Mouse (Mus musculus) neural tube, embryonic 13.5 days (tissue): ENCODE measurements at regions not wholly inside any gene's neighbourhood (a gene's known extent, or its start where the extent isn't known, plus 50 kb on each side); places are given as distances from the start of the nearest gene placed in this dataset.

Experiments used
- ATAC-seq: fragments of 200-750 bp; cut with Nextera tagmentation; 2 replicates; pipeline ENCODE4 v1.8.0; 2017; ENCODE audit warnings: low read depth, mild to moderate bottlenecking, moderate TSS enrichment, moderate library complexity
- H3K27ac ChIP-seq: fragments of 300-500 bp; sonication (generic); replicated peaks from 2 replicates; pipeline ENCODE4 v1.5.1; 2015; ENCODE audit warnings: moderate library complexity, mild to moderate bottlenecking, inconsistent platforms
- H3K27me3 ChIP-seq: fragments of 300-500 bp; sonication (generic); 2 replicates; pipeline ENCODE4 v1.6.1; 2015; ENCODE audit warnings: mild to moderate bottlenecking, inconsistent platforms
- H3K36me3 ChIP-seq: fragments of 300-500 bp; sonication (generic); 2 replicates; pipeline ENCODE4 v1.6.1; 2015; ENCODE audit warnings: mild to moderate bottlenecking, inconsistent platforms
- H3K4me1 ChIP-seq: fragments of 300-500 bp; sonication (generic); replicated peaks from 2 replicates; pipeline ENCODE4 v1.6.1; 2015; ENCODE audit warnings: inconsistent platforms
- H3K4me2 ChIP-seq: fragments of 300-500 bp; sonication (generic); 2 replicates; pipeline ENCODE4 v1.6.1; 2015; ENCODE audit warnings: inconsistent platforms, mild to moderate bottlenecking, moderate library complexity
- H3K4me3 ChIP-seq: fragments of 300-500 bp; sonication (generic); 2 replicates; pipeline ENCODE4 v1.5.1; 2015; ENCODE audit warnings: mild to moderate bottlenecking, inconsistent platforms
- H3K9ac ChIP-seq: fragments of 300-500 bp; sonication (generic); 2 replicates; pipeline ENCODE4 v1.6.1; 2015; ENCODE audit warnings: moderate library complexity, mild to moderate bottlenecking, inconsistent platforms
- H3K9me3 ChIP-seq: fragments of 300-500 bp; sonication (generic); 2 replicates; pipeline ENCODE4 v1.6.1; 2016; ENCODE audit warnings: inconsistent platforms
- WGBS: fragments of 180-500 bp; shearing (Covaris S2); methylation state at CpG from one replicate; pipeline ENCODE4 v1.1.7; 2015; 5-methylcytosine and 5-hydroxymethylcytosine counted together

- Histone ChIP-seq H3K4me2 (no peak overlapping the region), H3K36me3 (no peaks in the 10 kb centered on the region), H3K9ac (no peak overlapping the region), H3K27me3 (no peaks in the 10 kb centered on the region), H3K9me3 (no peaks in the 10 kb centered on the region), H3K4me3 (no peak overlapping the region), H3K4me1 (no peaks in the 10 kb centered on the region), H3K27ac (no peak overlapping the region)
- WGBS, result 88% methylated on average over 2 of the region's 2 CpGs
- ATAC-seq, result no peak
Observed at GRCm38 (mm10) chr7:115263082-115263481, 519.6 kb downstream of the Insc start.

- no peaks in the 10 kb centered on the region for H3K27me3 ChIP-seq
- no peak overlapping the region for H3K9ac ChIP-seq
- no peak overlapping the region for H3K4me3 ChIP-seq
- no peak overlapping the region for H3K27ac ChIP-seq
- H3K36me3 ChIP-seq, result no peaks in the 10 kb centered on the region
- no peak for ATAC-seq
- H3K9me3 ChIP-seq, result no peaks in the 10 kb centered on the region
- H3K4me2 ChIP-seq, result no peak overlapping the region
- WGBS, result 92% methylated on average over 4 of the region's 4 CpGs
- 0 out of 2 replicates have a peak, but pooled peaks cover 6% of the 10 kb centered on the region for H3K4me1 ChIP-seq
Observed at GRCm38 (mm10) chr7:115266141-115266540, 522.6 kb downstream of the Insc start.

GRCm38 (mm10) chr7:115270803-115271202 is 527.3 kb downstream of the Insc start:
- no peak for ATAC-seq
- Histone ChIP-seq H3K9me3 (no peaks in the 10 kb centered on the region), H3K27me3 (no peaks in the 10 kb centered on the region), H3K27ac (no peak overlapping the region), H3K4me2 (no peak overlapping the region), H3K36me3 (no peaks in the 10 kb centered on the region), H3K4me1 (0 out of 2 replicates have a peak, but pooled peaks cover 13% of the 10 kb centered on the region), H3K4me3 (no peak overlapping the region), H3K9ac (no peak overlapping the region)
- 27% methylated on average over 2 of the region's 2 CpGs for WGBS

- Histone ChIP-seq H3K9me3 (no peaks in the 10 kb centered on the region), H3K27ac (no peak overlapping the region), H3K27me3 (no peaks in the 10 kb centered on the region), H3K4me3 (no peak overlapping the region), H3K4me1 (0 out of 2 replicates have a peak, but pooled peaks cover 13% of the 10 kb centered on the region), H3K36me3 (no peaks in the 10 kb centered on the region), H3K9ac (no peak overlapping the region), H3K4me2 (no peak overlapping the region)
- ATAC-seq, result no peak
- 44% methylated on average over 3 of the region's 3 CpGs for WGBS
Observed at GRCm38 (mm10) chr7:115274836-115275235, 531.3 kb downstream of the Insc start.

DNA sequence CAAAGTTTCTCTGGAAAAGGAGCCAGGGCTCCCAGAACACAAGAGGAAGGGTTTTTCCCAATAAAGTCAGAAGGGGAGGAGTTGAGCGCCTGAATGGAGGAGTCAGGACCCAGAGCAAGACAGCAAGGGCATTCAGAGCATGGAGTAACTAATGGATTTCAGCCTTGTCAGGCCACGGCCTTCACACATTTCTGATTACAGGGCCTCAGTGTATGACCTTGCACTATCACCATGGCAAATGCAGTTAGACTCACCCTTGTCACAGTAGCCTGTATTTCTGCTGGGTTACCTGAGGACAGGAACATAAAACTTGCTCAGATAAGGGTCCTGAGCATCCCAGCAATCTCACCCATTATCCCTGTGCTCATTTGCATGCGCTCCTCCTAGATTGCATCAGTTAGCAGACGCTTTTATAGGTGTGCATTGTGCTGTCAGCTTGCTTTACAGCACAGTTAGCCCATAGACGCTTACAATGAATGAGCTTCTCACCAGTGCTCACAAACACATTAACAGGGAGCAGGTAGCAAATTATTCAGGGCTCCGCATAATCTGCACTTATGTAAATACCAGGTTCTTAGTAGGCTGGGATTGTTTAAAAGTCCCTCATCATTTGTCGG is 547.4 kb downstream of the Insc start:
- peaks cover 11% of the 10 kb centered on the region for H3K4me1 ChIP-seq
- no peaks in the 10 kb centered on the region for H3K9me3 ChIP-seq
- no peak overlapping the region for H3K4me2 ChIP-seq
- no peak overlapping the region for H3K9ac ChIP-seq
- no peak overlapping the region for H3K27ac ChIP-seq
- ATAC-seq, result peak; percentile 61
- 21% methylated on average over 7 of the region's 7 CpGs for WGBS
- H3K36me3 ChIP-seq, result no peaks in the 10 kb centered on the region
- no peak overlapping the region for H3K4me3 ChIP-seq
- H3K27me3 ChIP-seq, result no peaks in the 10 kb centered on the region

DNA sequence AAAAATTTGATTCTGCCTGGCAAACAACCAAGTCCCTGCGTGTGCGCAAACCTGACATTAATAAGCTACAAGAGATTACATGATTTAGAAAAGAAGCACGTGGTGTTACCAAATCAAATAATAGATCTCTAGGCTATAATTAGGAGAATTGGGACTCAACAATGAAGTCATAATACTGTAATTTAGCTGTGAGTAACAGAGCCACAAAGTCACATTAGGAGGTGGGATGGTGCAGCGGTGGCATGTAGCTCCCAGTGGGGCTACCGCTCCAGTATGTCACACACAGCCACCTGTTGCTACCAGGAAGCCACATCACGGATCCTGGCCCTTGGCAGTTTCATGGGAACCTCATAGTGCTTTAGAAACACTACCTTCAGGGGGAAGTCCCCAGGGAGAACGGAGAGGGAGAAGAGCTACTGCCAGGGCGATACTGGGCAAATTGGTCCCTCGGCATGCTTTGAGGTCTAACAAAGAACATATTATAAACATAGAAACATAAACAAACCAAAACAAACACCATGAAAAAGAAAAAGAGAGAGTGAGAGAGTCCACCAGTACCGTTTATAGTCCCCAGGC is 551.2 kb downstream of the Insc start:
- Histone ChIP-seq H3K4me3 (no peak overlapping the region), H3K4me1 (peaks cover 11% of the 10 kb centered on the region), H3K4me2 (no peak overlapping the region), H3K27me3 (no peaks in the 10 kb centered on the region), H3K27ac (no peak overlapping the region), H3K9ac (no peak overlapping the region), H3K36me3 (no peaks in the 10 kb centered on the region), H3K9me3 (no peaks in the 10 kb centered on the region)
- ATAC-seq, result peak; percentile 23
- 57% methylated on average over 10 of the region's 10 CpGs for WGBS

GRCm38 (mm10) chr7:115300241-115300640 is 556.7 kb downstream of the Insc start:
- Histone ChIP-seq H3K4me3 (no peak overlapping the region), H3K27ac (no peak overlapping the region), H3K9ac (no peak overlapping the region), H3K4me2 (no peak overlapping the region), H3K36me3 (no peaks in the 10 kb centered on the region), H3K4me1 (no peaks in the 10 kb centered on the region), H3K27me3 (no peaks in the 10 kb centered on the region), H3K9me3 (no peaks in the 10 kb centered on the region)
- 90% methylated on average over 8 of the region's 8 CpGs for WGBS
- no peak for ATAC-seq

GRCm38 (mm10) chr7:115308377-115308776 is 564.9 kb downstream of the Insc start:
- no peaks in the 10 kb centered on the region for H3K27me3 ChIP-seq
- H3K4me1 ChIP-seq, result peaks cover 9% of the 10 kb centered on the region
- H3K27ac ChIP-seq, result no peak overlapping the region
- H3K4me2 ChIP-seq, result no peak overlapping the region
- no peak overlapping the region for H3K9ac ChIP-seq
- H3K9me3 ChIP-seq, result no peaks in the 10 kb centered on the region
- ATAC-seq, result no peak
- WGBS, result 93% methylated on average over 4 of the region's 4 CpGs
- H3K4me3 ChIP-seq, result no peak overlapping the region
- no peaks in the 10 kb centered on the region for H3K36me3 ChIP-seq

GRCm38 (mm10) chr7:115310400-115311225 is 567.1 kb downstream of the Insc start:
- Histone ChIP-seq H3K9me3 (no peaks in the 10 kb centered on the region), H3K4me2 (no peak overlapping the region), H3K36me3 (no peaks in the 10 kb centered on the region), H3K9ac (no peak overlapping the region), H3K27ac (no peak overlapping the region), H3K27me3 (no peaks in the 10 kb centered on the region), H3K4me3 (no peak overlapping the region), H3K4me1 (peaks cover 9% of the 10 kb centered on the region)
- ATAC-seq, result peak; percentile 92
- 59% methylated on average over 5 of the region's 5 CpGs for WGBS

GRCm38 (mm10) chr7:115319504-115319903 is 576.0 kb downstream of the Insc start:
- WGBS, result 77% methylated on average over 4 of the region's 4 CpGs
- ATAC-seq, result no peak
- H3K9ac ChIP-seq, result no peak overlapping the region
- H3K4me2 ChIP-seq, result no peak overlapping the region
- H3K36me3 ChIP-seq, result no peaks in the 10 kb centered on the region
- no peaks in the 10 kb centered on the region for H3K27me3 ChIP-seq
- no peak overlapping the region for H3K27ac ChIP-seq
- no peaks in the 10 kb centered on the region for H3K9me3 ChIP-seq
- no peak overlapping the region for H3K4me3 ChIP-seq
- 0 out of 2 replicates have a peak, but pooled peaks cover 4% of the 10 kb centered on the region for H3K4me1 ChIP-seq

DNA sequence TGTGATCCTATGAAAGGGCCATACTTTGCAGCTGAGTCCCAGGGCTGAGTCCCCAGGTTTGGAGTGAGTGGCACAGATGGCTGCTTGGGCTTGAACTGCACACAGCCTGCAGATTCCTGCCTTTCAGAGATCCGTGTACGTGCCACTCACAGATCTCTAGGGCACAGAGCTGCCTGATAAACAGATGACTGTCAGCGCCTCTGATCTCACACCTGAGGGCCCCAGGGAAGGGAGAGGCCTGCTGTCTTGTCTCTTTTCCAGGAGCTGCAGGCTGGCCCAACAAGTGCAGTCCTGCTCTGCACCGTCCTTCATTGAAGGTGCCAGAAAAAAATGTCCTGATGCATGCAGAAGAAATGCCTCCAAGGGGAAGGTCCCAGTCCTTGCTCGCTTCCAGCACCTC is 579.5 kb downstream of the Insc start:
- H3K27me3 ChIP-seq, result no peaks in the 10 kb centered on the region
- H3K4me2 ChIP-seq, result no peak overlapping the region
- whole genome bisulfite sequencing, result 78% methylated on average over 5 of the region's 5 CpGs
- H3K4me3 ChIP-seq, result no peak overlapping the region
- H3K36me3 ChIP-seq, result no peaks in the 10 kb centered on the region
- H3K9ac ChIP-seq, result no peak overlapping the region
- H3K27ac ChIP-seq, result no peak overlapping the region
- no peaks in the 10 kb centered on the region for H3K9me3 ChIP-seq
- 0 out of 2 replicates have a peak, but pooled peaks cover 4% of the 10 kb centered on the region for H3K4me1 ChIP-seq
- ATAC-seq, result no peak

- Histone ChIP-seq H3K9me3 (no peaks in the 10 kb centered on the region), H3K4me1 (no peaks in the 10 kb centered on the region), H3K36me3 (no peaks in the 10 kb centered on the region), H3K27ac (no peak overlapping the region), H3K4me3 (no peak overlapping the region), H3K4me2 (no peak overlapping the region), H3K9ac (no peak overlapping the region), H3K27me3 (no peaks in the 10 kb centered on the region)
- 68% methylated on average over 3 of the region's 3 CpGs for WGBS
- no peak for ATAC-seq
Observed at GRCm38 (mm10) chr7:115328300-115328699, 584.8 kb downstream of the Insc start.
